Mouse (Mus musculus) ES-E14 (cell line): ENCODE measurements around the gene Ralb.

ENCODE experiments used
- HCFC1 ChIP-seq: IDR thresholded peaks from 2 replicates; pipeline ENCODE4 v1.6.1; 2012; ENCODE audit warnings: low read length, inconsistent platforms, borderline replicate concordance; ENCODE audit not compliant: insufficient read depth
- MAFK ChIP-seq: IDR thresholded peaks from 2 replicates; pipeline ENCODE4 v1.6.1; 2014; ENCODE audit warnings: mild to moderate bottlenecking, low read depth, low read length, inconsistent platforms; ENCODE audit not compliant: insufficient read depth
- ZC3H11A ChIP-seq: IDR thresholded peaks from 2 replicates; pipeline ENCODE4 v1.6.1; 2012; ENCODE audit warnings: low read depth, mild to moderate bottlenecking, inconsistent platforms, low read length, borderline replicate concordance
- ZNF384 ChIP-seq: IDR thresholded peaks from 2 replicates; pipeline ENCODE4 v1.6.1; 2012; ENCODE audit warnings: low read depth, low read length, inconsistent platforms

DNA sequence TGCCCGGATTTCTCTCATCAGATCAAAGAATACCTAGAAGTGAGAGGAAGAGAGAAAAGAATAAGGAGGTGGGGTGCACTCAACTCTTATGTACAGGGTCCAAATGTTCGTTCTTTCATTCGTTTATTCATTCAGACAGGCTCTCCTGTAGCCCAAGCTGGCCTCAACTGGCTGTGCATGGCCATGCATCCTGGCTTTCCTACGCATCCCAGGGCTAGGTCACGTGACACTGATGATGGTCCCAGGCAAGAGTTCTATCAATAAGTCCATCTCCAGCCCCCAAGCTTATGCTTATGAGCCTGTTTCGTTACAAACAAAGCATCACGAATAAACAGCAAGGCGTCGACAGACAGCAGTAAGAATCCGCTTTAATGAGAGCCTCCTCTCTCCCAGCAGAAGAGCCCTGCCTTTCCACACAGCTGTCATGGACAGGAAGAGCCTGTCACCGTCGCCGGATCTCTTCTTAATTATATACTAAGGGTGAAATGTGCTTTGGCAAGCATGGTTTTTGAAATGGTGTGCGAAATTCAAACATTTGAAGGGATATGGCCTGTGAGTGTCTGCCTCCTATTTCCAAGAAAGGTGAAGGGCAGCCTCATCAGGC is 32.7 kb downstream of the Ralb start:
- TF ChIP-seq MAFK (no peak), ZNF384 (no peak), ZC3H11A (no peak), HCFC1 (no peak)
